Mouse (Mus musculus) megakaryocyte, embryonic 14.5 days (primary cell): ENCODE data around the gene Slc4a1.

Source experiments
- FLI1 ChIP-seq: IDR thresholded peaks from 2 replicates; pipeline ENCODE4 v1.6.1; 2012; ENCODE audit warnings: low read length, inconsistent platforms, mixed read lengths
- GATA1 ChIP-seq: IDR thresholded peaks from 3 replicates; pipeline ENCODE4 v1.6.1; 2012; ENCODE audit warnings: mixed read lengths, low read length, inconsistent platforms, borderline replicate concordance

DNA sequence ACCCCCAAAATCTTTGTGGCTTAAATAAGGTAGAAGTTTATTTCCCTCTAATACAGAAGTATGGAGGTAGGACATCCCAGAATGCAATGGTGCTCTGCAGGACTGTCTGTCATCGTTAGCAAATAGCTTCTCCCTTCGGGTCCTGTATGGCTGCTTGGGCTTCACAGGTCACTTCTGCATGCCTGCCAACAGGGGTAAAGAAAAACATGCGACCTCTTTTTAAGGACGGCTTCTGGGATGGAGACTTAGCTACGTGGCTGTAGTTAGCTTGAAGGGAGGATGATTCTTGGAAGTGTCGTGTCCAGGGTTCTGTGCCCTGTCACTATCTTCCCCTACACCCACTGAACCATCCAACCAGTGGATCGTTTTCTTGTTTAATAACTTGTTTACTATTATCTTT is 4.3 kb upstream of the Slc4a1 start:
- no peak for TF ChIP-seq FLI1
- TF ChIP-seq GATA1, result no peak
